Mouse (Mus musculus) cerebellum, adult 11-12 months (tissue): Measurements from ENCODE around the gene Gm45808.

Source experiments
- DNase-seq: peaks from one replicate; pipeline ENCODE4 v3.0.0; 2022

Gm45808 gene

DNA sequence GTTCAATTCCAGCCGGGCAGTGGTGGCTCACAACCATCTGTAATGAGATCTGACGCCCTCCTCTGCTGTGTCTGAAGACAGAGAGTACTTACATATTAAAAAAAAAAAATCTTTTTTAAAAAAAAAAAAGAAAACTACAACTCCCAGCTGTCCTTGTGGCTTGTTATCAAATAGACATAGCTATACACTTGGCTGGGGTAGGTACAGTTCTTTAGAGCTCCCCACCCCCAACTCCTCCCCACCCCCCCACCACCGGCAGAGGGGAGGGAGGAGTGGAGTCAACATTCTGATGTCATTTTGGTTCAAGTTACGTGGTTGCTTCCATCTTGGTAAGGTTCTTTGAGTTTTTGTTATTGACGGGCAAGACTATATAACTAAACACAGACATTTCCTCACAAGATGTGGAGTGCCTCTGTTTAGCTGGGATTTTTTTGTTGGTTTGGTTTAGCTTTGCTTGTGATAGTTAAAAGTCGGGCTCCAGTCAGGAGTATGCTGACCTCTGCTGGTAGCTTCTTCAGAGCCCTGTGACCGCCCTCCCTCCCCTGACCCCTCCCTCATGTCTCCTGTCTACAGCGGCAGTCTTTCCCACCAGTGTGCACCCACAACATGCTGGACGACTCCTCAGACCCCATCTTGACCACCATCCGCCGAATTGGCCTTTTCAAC is 39.2 kb downstream of the Gm45808 start:
- DNase-seq, result no peak

- DNase-seq, result no peak
These were observed 40.0 kb downstream of the Gm45808 start for GRCm38 (mm10) chr7:45446589-45446988.

GRCm38 (mm10) chr7:45443526-45444420 is 42.8 kb downstream of the Gm45808 start:
- no peak for DNase-seq

GRCm38 (mm10) chr7:45437521-45438276 is 48.9 kb downstream of the Gm45808 start, which contains the start of gene Ruvbl2:
Ruvbl2 (minus strand) TSS chr7:45438096.
- peak; percentile 56 for DNase-seq

GRCm38 (mm10) chr7:45437046-45437445 is 49.6 kb downstream of the Gm45808 start:
- DNase-seq, result no peak

- DNase-seq, result peak; percentile 51
These were observed 50.2 kb downstream of the Gm45808 start for GRCm38 (mm10) chr7:45436444-45436843.

DNA sequence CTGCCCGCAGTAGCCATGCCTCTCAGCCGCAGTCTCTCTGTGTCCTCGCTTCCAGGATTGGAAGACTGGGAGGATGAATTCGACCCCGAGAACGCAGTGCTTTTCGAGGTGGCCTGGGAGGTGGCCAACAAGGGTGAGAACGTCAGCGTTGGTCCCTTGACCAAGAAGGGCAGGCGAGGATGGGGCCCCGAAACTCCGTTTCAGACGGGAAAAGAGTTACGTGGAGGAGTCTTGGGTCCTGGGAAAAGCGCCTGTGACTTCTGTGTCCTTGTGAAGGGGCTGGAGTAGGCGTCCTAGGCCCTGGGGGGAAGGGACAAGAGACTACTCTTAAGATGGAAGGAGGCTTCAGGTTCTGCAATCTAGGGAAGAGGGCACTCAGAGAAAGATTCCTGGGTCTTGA is 51.6 kb downstream of the Gm45808 start:
- DNase-seq, result no peak

DNA sequence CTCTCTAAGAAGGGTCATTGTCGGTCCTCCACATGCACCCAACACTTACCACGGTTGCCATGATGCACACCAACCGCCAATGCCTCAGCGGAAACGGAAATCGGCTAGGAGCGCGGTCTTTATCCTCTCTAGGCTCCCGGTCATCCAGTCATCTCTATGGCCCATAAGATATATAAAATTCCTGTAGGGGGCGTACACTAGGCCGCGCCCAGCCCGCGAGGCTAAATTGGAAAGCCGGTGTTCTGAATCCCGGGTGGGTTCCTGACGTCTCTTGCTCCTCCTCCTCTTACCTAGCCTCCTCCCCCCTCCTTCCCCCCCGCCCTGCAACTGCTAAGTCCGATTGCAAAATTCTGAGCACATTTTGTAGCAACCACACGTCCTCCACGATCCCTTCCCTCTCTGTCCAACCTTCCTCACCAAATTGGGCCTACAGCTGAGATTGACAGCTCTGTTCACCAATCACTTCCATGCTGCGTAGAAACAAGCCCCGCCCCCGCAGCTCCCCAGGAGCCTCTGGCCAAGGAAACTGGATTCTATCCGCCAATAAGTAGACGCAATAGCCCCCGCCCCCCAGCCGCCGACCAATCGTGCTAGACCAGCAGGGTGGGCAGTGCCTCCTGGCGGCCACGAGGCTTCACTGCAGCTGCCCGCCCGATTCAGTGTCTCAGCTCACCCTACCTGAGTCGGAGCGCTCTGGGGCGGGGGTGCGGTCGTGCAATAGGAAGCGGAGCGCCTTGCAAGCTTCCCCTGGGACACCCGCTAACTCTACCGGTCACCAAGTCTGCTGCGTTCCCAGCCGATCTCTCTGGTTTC is 52.2 kb downstream of the Gm45808 start, which contains the start of gene Gys1:
Gene Gys1 (plus strand): TSS at position 642 of the 813 bp plus-strand sequence.
- peak; percentile 100 for DNase-seq

DNA sequence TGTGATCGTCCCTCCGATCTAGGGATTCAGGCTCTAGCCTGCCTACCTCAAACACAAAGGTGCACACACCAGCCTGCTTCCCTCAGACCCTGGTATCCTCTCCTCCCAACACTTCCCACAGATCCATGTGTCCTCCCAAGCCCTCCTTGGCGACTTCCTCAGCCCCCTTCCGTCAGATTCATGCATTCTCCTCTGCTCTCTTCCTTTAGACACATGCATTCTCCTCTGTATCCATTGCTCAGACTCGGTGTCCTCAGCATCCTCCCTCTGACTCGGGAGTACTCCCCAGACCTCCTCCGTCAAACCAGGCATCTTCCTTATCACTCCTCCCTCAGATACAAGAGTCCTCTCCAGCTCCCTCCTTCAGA is 52.8 kb downstream of the Gm45808 start:
- DNase-seq, result no peak

DNA sequence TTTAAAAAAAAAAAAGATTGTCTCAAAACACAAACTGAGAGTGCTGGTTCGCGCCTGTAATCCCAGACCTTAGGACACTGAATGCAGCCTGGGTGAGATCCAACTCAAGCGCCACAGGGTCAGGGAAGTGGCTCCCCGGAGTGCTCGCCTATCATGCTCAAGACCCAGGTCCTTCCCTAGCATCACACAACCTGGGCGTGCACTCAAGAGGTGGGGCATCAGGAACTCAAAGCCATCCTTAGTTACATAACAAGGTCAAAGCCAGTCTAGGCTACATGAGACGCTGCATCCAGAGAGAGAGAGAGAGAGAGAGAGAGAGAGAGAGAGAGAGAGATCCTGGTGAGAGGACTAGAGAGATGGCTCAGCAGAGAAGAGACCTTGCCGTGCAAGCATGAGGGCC is 60.1 kb downstream of the Gm45808 start:
- no peak for DNase-seq

- no peak for DNase-seq
These were observed 65.4 kb downstream of the Gm45808 start for GRCm38 (mm10) chr7:45421194-45421593.

DNA sequence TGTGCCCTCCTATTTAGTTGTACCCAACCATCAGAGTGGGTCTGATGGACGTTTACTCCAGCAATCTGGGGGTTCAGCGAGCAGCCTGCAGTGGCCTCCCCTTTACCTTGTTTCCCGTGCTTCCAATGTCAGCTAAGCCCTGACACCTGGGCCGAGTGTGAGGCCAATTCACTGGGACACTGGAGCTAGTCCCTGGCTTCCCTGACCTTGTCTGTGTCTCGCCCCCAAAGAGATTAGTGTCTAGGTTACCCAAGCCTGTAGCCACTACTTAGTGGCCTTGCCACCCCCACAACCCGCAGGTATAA is 66.0 kb downstream of the Gm45808 start, which contains the start of gene Lhb:
Gene Lhb (plus strand): TSS at position 206 of the 305 bp plus-strand sequence.
- no peak for DNase-seq

- no peak for DNase-seq
These were observed 66.6 kb downstream of the Gm45808 start for GRCm38 (mm10) chr7:45419859-45420614.

- no peak for DNase-seq
These were observed 68.6 kb downstream of the Gm45808 start for GRCm38 (mm10) chr7:45417962-45418492.
